Mouse (Mus musculus): ENCODE data around the gene Trap1. TPM values are rescaled to one million over a fixed set of nuclear protein-coding genes. Genes with fewer than 3 reads are reported as not detected.
"Not testable (repeated sequence)": the region's sequence is repeated elsewhere in the genome, so short reads cannot be mapped to it uniquely, and the experiment has no call there.

Gene Trap1
- total RNA-seq (2021), result 100 to 1,000 TPM; 197 to 233 TPM
- long read RNA-seq, experiment 1, transcript Trap1-201 (18 exons, 2,320 nt), result major isoform, 196 of 206 reads
- long read RNA-seq, experiment 1, partial matches to known transcripts, result 4 of 206 reads
- long read RNA-seq, experiment 1, other reads (novel, unspliced or antisense), result 6 of 206 reads
- long read RNA-seq, experiment 2, transcript Trap1-201 (18 exons, 2,320 nt), result major isoform, 335 of 368 reads
- long read RNA-seq, experiment 2, partial matches to known transcripts, result 20 of 368 reads
- long read RNA-seq, experiment 2, other reads (novel, unspliced or antisense), result 13 of 368 reads

- peak; percentile 96 to 98 for DNase-seq (ENCODE audit: low spot score in 2 of 2)
These were observed at the start of gene Trap1 for GRCm38 (mm10) chr16:4077384-4078061. Trap1 (minus strand) TSS chr16:4077827.

DNA sequence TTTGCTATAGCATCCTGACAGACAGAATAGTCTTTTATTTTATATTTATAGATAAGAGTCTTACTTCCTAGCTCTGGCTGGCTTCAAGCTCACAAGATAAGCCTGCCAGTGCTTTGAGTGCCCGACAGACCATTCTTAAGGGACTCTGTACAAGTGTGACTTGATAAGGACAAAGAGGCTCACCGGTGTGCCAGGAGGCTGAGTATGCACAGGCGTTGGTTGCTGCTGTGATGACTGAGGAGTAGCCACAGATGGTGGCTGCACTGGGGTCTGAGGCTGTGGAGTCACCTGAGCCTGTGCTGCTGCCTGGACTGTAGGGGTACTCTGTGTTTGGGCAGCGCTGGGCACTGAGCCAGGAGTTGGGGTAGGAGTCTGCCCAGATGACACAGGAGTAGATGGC, 39.4 kb upstream of the Trap1 start:
- no peak for DNase-seq (ENCODE audit: low spot score in 2 of 2)

DNA sequence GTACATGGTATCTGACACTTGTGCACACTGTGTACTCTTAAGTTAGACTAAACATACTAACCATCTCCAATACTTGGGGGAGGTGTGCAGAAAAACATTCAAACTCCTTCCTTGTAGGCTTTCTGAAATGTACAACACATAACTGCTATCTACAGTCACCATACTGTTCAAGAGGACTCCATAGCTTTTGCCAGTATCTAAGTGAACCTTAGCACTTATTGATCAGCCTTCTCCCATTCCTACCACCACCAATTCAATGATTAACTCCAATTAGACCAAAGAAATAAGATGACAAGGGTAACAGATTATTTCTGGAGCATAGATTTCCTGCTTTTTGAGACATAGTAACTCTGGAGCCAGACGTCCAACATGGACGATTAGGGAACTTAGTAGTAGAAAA, 22.7 kb upstream of the Trap1 start:
- no peak for DNase-seq (ENCODE audit: low spot score in 2 of 2)

DNA sequence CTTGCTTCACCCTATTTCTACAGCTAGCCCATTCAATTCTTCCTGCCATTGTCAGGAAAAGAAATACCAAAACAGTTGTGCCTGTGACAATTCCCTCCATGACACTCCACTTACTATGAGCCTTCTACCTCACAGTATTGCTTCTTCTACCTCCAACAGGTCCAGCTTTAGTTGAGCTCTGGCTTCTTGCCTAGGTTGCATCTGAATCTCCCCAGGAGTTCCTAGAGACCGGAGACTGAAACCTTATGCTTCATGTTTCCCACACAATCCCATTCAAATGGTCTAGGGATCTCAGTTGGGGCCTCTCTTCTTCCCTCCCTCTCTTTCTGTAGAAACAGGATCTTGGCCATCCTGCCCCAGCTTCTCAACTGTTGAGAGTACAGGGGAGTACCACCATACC, 19.9 kb upstream of the Trap1 start:
- no peak for DNase-seq (ENCODE audit: low spot score in 2 of 2)

- DNase-seq (ENCODE audit: low spot score in 2 of 2), result no peak
These were observed 19.3 kb upstream of the Trap1 start for GRCm38 (mm10) chr16:4096898-4097297.

- no peak for DNase-seq (ENCODE audit: low spot score in 2 of 2)
These were observed 18.5 kb upstream of the Trap1 start for GRCm38 (mm10) chr16:4096141-4096540.

DNA sequence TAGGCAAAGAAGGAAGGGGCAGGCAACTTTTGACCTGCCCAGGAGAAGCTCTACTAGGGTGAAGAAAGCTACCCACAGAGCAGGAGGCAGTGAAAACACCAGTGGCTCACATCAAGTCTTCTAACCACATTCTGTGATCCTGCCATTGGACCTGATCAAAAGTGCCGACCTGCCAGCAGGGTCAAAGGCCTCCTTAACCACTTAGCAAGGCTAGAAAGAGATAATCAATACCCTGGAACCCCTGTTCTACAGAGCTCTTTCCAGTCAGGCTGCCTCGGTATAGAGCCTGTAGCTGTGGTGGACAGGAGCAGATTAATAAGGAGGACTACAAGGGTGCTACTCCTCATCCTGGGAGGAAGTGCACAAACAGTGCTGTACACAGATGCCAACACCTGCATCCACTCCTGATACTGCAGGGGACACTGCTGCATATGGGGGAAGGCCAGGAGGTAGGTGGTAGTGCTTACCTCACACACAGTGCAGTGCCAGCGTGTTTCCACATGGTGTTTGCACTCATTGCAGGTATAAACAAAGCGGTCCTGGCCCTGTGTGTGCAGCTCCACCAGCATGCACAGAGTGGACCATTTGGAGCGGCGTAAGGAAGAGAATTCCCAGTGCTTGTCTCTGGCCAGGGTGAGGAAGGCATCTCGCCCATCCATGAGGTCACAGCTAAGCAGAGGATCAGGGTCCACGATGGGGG, 9.7 kb upstream of the Trap1 start:
- no peak for DNase-seq (ENCODE audit: low spot score in 2 of 2)

DNA sequence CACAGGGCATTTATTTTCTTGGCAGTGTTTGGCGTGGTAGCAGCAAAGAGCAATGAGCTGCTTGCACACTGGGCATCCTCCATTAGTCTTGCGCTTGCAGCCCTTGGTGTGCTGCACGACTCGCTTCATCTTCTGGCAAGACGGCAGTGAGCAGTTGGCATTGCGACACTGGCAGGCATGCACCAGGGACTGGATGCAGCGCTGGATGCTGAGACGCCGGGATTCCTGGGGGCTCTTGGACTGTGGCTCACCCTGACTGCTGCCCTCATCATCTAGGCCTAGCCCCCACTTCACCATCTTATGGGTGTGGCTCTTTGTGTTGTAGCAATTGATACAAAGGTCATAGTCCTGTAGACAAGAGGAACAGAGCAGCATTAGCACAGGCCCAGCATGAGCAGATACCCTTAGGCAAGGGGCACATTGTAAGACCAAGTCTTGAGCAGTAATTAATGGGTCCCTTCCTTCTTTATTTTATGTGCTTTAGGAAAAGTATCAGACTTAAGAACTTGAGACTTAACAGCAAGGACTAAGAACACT, 8.3 kb upstream of the Trap1 start:
- DNase-seq (ENCODE audit: low spot score in 2 of 2), result no peak

- DNase-seq (ENCODE audit: low spot score in 2 of 2), result no peak
These were observed 7.4 kb upstream of the Trap1 start for GRCm38 (mm10) chr16:4085051-4085450.

DNA sequence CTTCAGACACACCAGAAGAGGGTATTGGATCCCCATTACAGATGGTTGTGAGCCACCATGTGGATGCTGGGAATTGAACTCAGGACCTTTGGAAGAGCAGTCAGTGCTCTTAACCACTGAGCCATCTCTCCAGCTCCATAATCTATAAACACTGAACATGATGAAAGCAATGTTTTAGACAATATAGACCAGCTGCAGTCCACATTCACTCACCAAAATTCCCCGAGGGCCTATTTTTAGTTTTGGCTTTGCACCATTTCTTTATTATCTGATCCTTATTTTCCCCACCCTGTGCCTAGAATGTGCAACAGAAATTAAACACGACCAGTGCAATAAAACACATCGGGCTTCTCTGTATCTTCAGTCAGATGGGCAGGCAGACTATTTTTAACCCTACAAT, 2.8 kb upstream of the Trap1 start:
- not testable (repeated sequence) for DNase-seq (ENCODE audit: low spot score in 2 of 2)

DNA sequence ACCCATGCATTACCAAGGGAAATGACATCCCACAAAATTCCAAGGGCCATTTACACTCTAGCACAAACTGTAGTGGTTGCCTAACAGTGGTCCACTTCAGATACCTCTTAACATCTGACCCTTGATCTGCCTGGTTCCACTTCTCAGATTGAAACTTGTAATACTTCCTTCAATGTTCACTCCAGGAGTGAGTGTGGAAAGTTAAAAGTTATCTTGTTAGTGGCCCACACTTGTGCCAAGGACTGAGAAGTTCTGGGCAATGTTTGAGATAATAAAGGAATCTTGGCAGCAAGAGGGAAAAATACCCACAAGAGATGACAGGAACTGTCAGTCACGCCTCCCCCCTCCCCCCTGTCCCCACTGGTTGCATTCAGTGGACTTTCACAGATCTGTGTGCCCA, 2.0 kb upstream of the Trap1 start:
- DNase-seq (ENCODE audit: low spot score in 2 of 2), result no peak

DNA sequence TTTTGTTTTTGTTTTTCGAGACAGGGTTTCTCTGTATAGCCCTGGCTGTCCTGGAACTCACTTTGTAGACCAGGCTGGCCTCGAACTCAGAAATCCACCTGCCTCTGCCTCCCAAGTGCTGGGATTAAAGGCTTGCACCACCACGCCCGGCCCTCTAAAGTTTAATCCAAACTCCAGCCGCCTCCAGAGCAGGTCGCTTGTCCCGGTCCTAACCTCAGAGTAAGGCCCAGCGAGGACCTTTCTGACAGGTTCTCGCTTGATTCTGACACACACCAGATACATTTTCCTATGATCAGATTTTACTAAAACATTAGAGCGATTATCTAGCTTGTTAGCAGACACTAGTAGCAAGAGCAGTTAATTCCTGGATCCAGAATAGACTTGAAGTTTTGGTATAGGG, 675 bp upstream of the Trap1 start:
- DNase-seq (ENCODE audit: low spot score in 2 of 2), result not testable (repeated sequence)

GRCm38 (mm10) chr16:4074836-4075235, 2.8 kb downstream of the Trap1 start:
- no peak for DNase-seq (ENCODE audit: low spot score in 2 of 2)

GRCm38 (mm10) chr16:4074297-4074696, 3.3 kb downstream of the Trap1 start:
- DNase-seq (ENCODE audit: low spot score in 2 of 2), result no peak

- peak; percentile 41 to 57 for DNase-seq (ENCODE audit: low spot score in 2 of 2)
These were observed 9.0 kb downstream of the Trap1 start for GRCm38 (mm10) chr16:4068588-4068987.

GRCm38 (mm10) chr16:4064945-4065344, 12.7 kb downstream of the Trap1 start:
- no peak for DNase-seq (ENCODE audit: low spot score in 2 of 2)

- DNase-seq (ENCODE audit: low spot score in 2 of 2), result no peak
These were observed 23.8 kb downstream of the Trap1 start for GRCm38 (mm10) chr16:4053811-4054210.

GRCm38 (mm10) chr16:4052601-4053000, 25.0 kb downstream of the Trap1 start:
- DNase-seq (ENCODE audit: low spot score in 2 of 2), result no peak

DNA sequence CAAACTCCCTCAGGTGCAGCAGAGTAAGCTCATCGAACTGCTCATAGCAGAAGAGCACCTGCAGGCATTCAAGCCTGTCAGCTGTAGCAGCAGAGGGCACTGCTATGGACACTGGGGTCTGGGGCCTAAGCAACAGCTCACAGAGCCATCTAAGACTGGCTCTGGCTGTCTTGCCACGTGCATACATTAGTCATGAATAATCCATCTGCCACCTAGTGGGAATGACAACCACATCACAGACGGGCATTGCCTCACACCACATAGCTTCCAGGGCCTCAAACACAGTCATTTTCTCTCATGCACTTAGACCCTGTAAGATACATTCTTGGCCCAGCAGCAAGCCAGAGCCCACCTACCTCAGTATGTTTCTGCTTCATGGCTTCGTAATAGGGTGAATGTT, 32.1 kb downstream of the Trap1 start:
- no peak for DNase-seq (ENCODE audit: low spot score in 2 of 2)

DNA sequence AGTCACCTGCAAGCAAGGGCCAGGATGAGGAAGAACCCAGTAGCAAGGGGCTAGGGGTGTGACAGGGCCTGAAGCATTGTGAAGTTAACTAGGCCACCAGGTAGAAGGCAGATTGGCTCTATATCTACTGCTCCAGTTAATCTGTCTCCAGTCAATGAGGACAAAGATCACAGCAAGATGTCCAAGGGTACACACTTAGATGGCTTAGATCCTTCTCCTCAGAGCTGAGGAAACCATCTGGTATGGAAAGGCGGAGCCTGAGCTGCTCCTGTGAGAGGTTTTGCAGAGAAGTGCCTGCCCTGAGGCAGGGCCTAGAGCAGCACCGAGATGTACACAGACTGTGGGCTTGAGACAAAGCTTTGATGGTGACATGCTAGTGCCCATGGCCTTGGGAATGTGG, 33.5 kb downstream of the Trap1 start:
- DNase-seq (ENCODE audit: low spot score in 2 of 2), result no peak

DNA sequence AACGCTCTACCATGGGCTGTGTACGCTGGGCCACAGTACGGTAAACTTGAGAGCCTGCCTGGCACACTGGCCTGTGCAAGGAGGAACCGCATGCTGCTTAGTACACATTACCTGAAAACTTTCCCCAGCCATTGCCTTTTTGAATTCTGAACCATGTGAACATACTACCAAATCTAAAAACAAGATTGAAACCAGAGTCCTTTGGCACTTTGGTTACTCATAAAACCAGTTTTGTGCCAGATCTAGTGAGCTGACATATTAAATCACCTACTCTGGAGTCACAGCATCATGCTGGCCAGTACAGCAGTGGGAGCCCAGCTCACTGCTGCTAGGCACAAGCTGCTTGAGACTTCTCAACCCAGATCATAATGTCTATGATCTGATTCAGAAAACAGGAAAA, 36.0 kb downstream of the Trap1 start:
- DNase-seq (ENCODE audit: low spot score in 2 of 2), result no peak

DNA sequence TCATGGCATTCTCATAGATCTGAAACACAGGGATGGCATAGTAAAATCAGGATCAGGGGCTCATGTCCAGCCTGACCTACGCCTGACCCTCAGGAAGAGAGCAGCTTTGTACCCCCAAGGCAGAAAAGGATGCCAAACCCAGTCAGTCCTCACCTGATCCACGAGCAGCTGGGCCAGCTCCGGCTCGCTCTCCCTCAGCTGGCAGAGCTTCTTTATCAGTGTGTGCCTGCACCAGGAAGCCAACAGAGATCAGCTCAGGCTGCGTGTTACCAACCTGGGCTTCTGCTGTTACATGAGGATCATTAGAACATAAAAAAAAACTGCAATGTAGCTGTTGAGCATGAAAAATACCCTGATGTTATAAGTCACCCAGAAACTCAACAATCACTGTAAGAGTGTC, 37.4 kb downstream of the Trap1 start:
- DNase-seq (ENCODE audit: low spot score in 2 of 2), result no peak
